Mouse (Mus musculus) lung, postnatal 0 days (tissue): Measurements from ENCODE around the gene Hoxa1.

Experiments
- CTCF ChIP-seq: IDR thresholded peaks from 2 replicates; pipeline ENCODE4 v1.5.1; 2016; ENCODE audit warnings: antibody characterized with exemption, mild to moderate bottlenecking
- EP300 ChIP-seq: IDR thresholded peaks from 2 replicates; pipeline ENCODE4 v1.6.1; 2016; ENCODE audit warnings: antibody characterized with exemption, mild to moderate bottlenecking, control low read depth

DNA sequence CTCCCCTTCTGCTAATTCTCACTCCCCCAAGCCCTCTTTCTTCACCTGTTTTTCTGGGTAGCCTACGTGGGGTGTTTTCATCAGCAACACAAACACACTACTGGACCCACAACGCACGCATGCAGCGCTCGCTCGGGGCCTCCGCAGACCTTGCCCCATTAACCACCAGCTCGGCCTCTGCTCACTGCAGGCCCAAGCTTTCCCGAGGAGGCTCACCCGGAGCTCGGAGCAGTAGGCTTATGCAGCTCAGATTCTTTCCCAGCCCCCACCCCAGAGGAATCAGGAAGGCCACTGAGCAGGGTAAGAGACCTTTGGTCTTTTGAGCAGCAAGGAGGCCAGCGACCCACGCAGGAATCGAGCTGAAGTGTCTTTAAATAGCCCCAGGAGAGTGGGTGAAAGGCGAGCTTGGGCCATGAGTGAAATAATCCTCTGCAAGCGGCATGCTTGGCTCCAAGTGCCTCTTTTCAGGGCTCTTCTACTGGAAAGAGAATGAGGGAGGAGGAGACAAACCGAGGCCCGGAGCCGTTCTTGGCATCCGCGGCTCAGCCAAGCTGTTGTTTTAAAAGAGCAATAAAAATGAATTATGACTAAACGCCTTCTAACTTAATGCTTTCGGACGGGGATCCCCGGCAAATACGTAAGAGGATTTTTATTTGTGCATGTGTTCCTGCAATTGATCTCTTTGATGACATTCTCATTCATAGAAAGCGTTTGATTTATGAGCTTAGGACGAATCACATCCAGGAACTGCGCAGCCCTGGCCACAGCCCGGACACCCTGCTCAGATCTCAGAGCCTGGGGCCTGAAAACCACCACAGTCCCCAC is 2.6 kb upstream of the Hoxa1 start:
- TF ChIP-seq CTCF: no peak
- peak; percentile 65 for TF ChIP-seq EP300
